Comparison of ENCODE assay signal across 27 mouse cellular contexts in the genomic region with DNA sequence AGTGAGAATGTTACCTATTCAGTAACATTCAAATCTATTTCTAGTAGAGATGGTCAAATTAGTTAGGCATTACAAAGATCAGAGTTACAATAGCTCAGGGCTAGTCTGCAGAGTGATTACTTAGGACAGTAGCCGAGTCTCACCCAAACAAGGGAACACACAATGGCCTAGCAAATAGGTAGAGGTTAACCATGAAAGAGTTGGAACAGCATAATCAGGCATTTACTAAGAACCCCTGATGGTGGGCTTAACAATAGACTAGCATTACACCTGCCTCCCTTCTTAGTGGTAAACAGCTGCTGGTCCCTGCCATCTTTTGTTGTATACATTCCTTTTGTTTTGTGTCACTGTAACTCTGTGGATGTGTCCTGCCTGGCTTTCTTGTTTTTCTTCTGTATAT.
DNase-seq lines count a peak whose midpoint lies in the region; ATAC-seq lines count a peak whose summit lies in the region.
"Had no signal": no experiment of that assay in that cellular context is flagged by ENCODE, and none has a peak within 500 bp of the region (broad histone marks: within the 10 kb centered on the region; RNA-seq: fewer than 3 reads in every experiment).

No protein-coding gene starts in this region.

- intact Hi-C loops in left cerebral cortex, postnatal 25 days (cut with DNase I), result no loop called here

- no peak overlapping the region for H3K4me2 ChIP-seq in kidney, embryonic 14.5 days (replicated peaks; ENCODE audit: low read depth, low read length)
- H3K4me2 ChIP-seq: embryonic facial prominence, embryonic 13.5 days; embryonic facial prominence, embryonic 15.5 days; forebrain, embryonic 12.5 days had no signal

- no peak for ATAC-seq in kidney, embryonic 14.5 days (ENCODE audit: low FRiP score, low TSS enrichment)
- ATAC-seq: activated CD4-positive, CD25-positive, alpha-beta regulatory T cell, adult 4 months; CD4-positive, CD25-positive, alpha-beta regulatory T cell, adult 4 months; forebrain, embryonic 14.5 days; forebrain, embryonic 16.5 days; Patski had no signal

- no peaks in the 10 kb centered on the region for H3K4me1 ChIP-seq in kidney, embryonic 14.5 days (ENCODE audit: control insufficient read depth, insufficient read depth, low read length)
- H3K4me1 ChIP-seq: embryonic facial prominence, embryonic 13.5 days; embryonic facial prominence, embryonic 15.5 days; forebrain, embryonic 10.5 days; forebrain, embryonic 12.5 days had no signal

- no peaks in the 10 kb centered on the region for H3K9me3 ChIP-seq in kidney, embryonic 14.5 days (ENCODE audit: control insufficient read depth, low read length)
- H3K9me3 ChIP-seq: embryonic facial prominence, embryonic 13.5 days; embryonic facial prominence, embryonic 15.5 days; forebrain, embryonic 10.5 days; forebrain, embryonic 12.5 days; G1E had no signal

- H3K27me3 ChIP-seq in kidney, embryonic 14.5 days (ENCODE audit: control insufficient read depth, insufficient read depth, low read length), result no peaks in the 10 kb centered on the region
- H3K27me3 ChIP-seq: CH12.LX; embryonic facial prominence, embryonic 13.5 days; embryonic facial prominence, embryonic 15.5 days; forebrain, embryonic 12.5 days; Patski had no signal

- 90% methylated on average over 1 of the region's 1 CpGs for WGBS in kidney, embryonic 14.5 days

- no peak overlapping the region for H3K9ac ChIP-seq in kidney, embryonic 14.5 days (ENCODE audit: low read depth, low read length)
- H3K9ac ChIP-seq: embryonic facial prominence, embryonic 13.5 days; embryonic facial prominence, embryonic 15.5 days; forebrain, embryonic 12.5 days had no signal

- H3K36me3 ChIP-seq in kidney, embryonic 14.5 days (ENCODE audit: control insufficient read depth, insufficient read depth, low read length), result no peaks in the 10 kb centered on the region
- H3K36me3 ChIP-seq: embryonic facial prominence, embryonic 13.5 days; embryonic facial prominence, embryonic 15.5 days; forebrain, embryonic 10.5 days; forebrain, embryonic 12.5 days; G1E had no signal

- H3K4me3 ChIP-seq in kidney, embryonic 14.5 days (ENCODE audit: low read length), result no peak overlapping the region
- H3K4me3 ChIP-seq: embryonic facial prominence, embryonic 13.5 days; embryonic facial prominence, embryonic 15.5 days; erythroblast, embryonic 14.5 days; forebrain, embryonic 10.5 days; forebrain, embryonic 12.5 days had no signal

- DNase-seq in heart, adult 11 months, result peak; percentile 16
- DNase-seq in heart, adult 18-20 months, result no peak
- peak; percentile 83 for DNase-seq in R1 (ENCODE audit: low read depth, low spot score)
- DNase-seq in left cerebral cortex, postnatal 25 days (ENCODE audit: low spot score in 2 of 2), result no peak
- DNase-seq: adrenal gland, adult 8-10 months; adrenal gland, postnatal 14 days; adrenal gland, postnatal 36 days; B cell, adult 2 months; cerebellum, adult 18-20 months; cerebellum, adult 8-10 months; cerebellum, adult 9-11 months; cerebellum, postnatal 14 days; cerebellum, postnatal 36 days; embryo, embryonic 11 days had no signal

- H3K27ac ChIP-seq in kidney, embryonic 14.5 days (ENCODE audit: low read depth, low read length), result no peak overlapping the region
- H3K27ac ChIP-seq: embryonic facial prominence, embryonic 13.5 days; embryonic facial prominence, embryonic 15.5 days; forebrain, embryonic 10.5 days; forebrain, embryonic 12.5 days had no signal

Comparison
In these comparisons a context has a peak if more than half of its experiments do, and no peak if none do; other contexts are left out.
1. DNase-seq: peak in heart, adult 11 months (single experiment) and R1 (single experiment); none in heart, adult 18-20 months (0 of 2) and left cerebral cortex, postnatal 25 days (0 of 2).